Mouse (Mus musculus): ENCODE results near the gene Klhl12. TPM values are rescaled to one million over a fixed set of nuclear protein-coding genes. Genes with fewer than 3 reads are reported as not detected.

Klhl12 gene
- total RNA-seq, 2 experiments from 2014 or later = 43.5 to 44.4 TPM

DNA sequence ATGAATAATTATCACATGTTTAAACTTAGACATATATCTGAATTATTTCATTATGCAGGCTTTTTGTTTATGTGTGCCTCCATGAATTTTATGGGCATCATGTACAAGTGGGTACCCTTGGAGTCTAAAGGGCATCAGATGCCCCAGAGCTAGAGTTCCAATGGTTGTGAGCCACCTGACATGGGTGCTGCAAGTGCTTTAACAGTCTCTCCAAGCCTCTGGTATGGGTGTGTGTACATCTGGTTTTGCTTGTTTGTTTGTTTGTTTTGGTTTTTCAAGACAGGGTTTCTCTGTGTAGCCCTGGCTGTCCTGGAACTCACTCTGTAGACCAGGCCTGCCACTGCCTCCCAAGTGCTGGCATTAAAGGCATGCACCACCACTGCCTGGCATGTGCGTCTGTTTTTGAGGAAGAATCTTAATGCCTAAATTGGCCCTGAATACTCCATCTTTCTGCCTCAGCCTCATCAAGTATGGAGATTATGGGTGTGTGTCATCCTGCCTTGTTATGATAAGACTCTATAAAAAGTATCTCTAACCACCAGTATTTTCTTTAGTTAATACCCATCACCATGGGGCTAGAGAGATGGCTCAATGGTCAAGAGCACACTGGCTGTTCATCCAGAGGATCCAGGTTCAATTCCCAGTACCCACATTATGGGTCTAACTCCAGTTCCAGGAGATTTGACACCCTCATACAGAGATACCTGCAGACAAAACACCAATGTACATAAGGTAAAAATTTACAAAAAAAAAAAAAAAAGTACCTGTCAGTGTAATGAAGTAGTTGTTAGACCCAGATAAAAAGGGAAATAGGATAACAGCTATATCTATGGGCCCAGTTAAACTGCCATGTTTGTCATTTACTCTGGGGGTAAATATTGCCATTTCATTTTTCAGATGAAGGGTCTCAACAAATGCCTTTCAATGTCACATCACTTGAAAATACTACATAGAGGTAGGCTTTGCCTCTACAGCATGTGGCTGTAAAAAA, 5.3 kb downstream of the Klhl12 start:
- no peak overlapping the region for H3K4me3 ChIP-seq

DNA sequence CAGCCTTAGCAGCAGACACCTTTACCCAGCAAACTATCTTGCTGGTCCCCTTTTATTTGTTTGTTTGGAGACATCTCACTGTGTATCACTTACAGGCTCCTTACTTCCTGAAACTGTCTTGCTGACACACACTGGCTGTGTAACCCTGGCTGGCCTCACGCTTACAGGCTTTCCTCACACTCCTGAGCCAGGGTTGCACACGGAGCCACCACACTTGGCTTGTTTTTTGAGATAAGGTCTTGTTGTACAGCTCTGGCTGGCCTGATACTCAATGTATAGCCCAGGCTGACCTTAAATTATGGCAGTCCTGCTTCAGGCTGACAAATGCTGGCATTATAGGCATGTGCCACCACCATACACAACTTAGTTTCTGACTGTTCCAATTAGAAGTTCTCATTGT, 29.3 kb downstream of the Klhl12 start:
- no peak for TF ChIP-seq CTCF (conservative IDR thresholded peaks at IDR 0.05)
- H3K27ac ChIP-seq = no peak overlapping the region
- H3K4me3 ChIP-seq = no peak overlapping the region
- no peak for DNase-seq (ENCODE audit: low spot score in 2 of 2)

More for the DNA sequence above, 5.3 kb downstream of the Klhl12 start:
- H3K27ac ChIP-seq = no peak overlapping the region
- DNase-seq (ENCODE audit: low spot score in 2 of 2) = no peak
- no peak for TF ChIP-seq CTCF (conservative IDR thresholded peaks at IDR 0.05)

DNA sequence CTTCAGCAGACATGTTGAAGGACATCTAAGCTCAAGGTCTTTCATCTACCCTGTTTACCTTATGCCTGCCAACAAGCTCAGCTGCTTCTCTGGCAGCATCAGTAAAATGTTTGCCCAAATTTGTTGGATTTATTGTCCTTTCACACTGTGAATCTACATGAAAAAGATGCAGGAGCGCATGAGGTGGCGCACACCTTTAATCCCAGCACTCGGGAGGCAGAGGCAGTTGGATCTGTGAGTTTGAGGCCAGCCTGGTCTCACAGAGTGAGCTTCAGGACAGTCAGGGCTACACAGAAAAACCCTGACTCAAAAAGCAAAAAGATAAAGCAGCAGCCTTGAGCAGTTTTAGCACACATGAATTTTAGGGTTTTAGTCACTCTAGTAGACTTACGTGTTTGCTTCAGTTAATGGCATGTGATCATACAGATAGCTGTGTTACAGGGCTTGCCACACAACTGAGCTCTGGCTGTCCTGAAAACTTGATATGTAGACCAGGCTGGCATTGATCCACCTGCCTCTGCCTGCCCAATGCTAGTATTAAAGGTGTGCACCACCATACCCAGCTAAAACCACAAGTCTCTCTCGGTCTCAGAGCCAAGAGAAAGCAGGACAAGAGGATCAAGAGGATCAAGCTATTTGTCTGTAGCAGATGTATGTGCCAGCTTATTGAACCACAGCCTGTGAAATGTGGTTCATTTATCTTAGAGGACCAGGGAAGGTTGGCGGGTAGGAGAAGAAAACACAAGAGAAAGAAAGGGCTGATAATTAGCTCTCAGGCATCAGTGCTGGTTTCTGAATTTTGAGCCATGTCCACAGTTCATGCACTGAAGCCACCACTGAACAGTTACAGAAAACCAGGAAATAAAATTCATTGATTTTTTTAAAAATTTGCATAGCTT, 35.8 kb downstream of the Klhl12 start:
- no peak for TF ChIP-seq CTCF (conservative IDR thresholded peaks at IDR 0.05)
- Histone ChIP-seq H3K27ac (no peak overlapping the region), H3K4me3 (no peak overlapping the region)
- no peak for DNase-seq (ENCODE audit: low spot score in 2 of 2)

DNA sequence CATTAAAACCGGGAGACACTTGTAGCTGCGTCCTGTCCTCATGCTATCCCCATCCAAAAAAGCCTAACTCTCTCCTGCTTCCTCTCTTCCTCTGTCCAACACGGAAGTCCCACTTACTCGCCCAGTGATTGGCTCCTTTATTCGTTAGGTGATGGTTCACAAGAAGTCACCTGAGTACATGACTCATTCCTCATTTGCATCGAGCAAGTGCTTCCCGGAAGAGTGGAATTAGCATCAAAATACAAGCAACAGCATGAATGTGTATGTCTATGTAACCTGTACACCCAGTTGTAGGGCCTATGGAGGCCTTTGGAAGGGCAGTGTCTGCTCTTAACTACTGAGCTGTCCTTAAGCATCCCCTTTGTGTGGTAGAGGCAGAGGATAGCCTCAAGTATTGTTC, 36.9 kb downstream of the Klhl12 start:
- H3K4me3 ChIP-seq = no peak overlapping the region
- TF ChIP-seq CTCF (conservative IDR thresholded peaks at IDR 0.05) = no peak
- H3K27ac ChIP-seq = no peak overlapping the region
- no peak for DNase-seq (ENCODE audit: low spot score in 2 of 2)

DNA sequence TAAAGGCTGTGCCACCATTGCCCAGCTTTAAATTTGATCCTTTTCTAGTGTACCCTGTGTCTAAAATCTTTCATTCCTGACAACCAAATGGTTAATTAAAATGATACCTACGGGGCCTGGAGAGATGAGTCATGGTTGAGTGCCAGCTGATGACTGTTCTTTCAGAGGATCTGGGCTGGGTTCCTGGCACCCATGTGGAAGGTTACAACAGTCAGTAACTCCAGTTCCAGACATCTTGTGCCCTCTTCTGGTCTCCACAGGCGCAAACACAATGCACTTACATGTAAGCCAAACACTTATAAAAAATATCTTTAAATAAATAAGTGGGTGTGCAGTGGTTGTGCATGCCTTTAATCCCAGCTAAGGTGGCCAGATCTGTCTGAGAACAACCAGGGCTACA, 38.2 kb downstream of the Klhl12 start:
- DNase-seq (ENCODE audit: low spot score in 2 of 2) = no peak
- peak; percentile 20 for TF ChIP-seq CTCF (conservative IDR thresholded peaks at IDR 0.05)
- Histone ChIP-seq H3K27ac (peak overlapping the region; percentile 93; the same call in 1 of the 2 replicates), H3K4me3 (no peak overlapping the region)

DNA sequence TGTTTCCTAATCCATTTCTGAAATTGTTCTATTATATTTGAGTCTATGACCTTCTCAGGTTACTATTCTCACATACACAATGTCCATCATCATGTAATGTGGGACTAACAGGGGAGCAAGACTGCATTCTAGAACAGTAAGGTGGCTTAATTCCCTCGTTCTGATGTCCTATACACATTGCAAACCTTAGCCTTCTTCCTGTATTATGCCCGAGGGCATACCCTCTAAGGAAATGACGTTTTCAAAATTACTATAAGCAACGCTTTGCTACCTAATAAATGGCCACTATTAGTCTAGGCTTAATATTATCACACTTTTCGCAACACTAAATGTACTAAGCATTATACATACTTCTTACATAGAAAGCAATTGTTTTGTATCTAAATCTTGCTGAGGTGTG, 38.6 kb downstream of the Klhl12 start:
- peak overlapping the region; percentile 93 for H3K27ac ChIP-seq
- H3K4me3 ChIP-seq = peak overlapping the region; percentile 68
- DNase-seq (ENCODE audit: low spot score in 2 of 2) = no peak
- TF ChIP-seq CTCF (conservative IDR thresholded peaks at IDR 0.05) = no peak

DNA sequence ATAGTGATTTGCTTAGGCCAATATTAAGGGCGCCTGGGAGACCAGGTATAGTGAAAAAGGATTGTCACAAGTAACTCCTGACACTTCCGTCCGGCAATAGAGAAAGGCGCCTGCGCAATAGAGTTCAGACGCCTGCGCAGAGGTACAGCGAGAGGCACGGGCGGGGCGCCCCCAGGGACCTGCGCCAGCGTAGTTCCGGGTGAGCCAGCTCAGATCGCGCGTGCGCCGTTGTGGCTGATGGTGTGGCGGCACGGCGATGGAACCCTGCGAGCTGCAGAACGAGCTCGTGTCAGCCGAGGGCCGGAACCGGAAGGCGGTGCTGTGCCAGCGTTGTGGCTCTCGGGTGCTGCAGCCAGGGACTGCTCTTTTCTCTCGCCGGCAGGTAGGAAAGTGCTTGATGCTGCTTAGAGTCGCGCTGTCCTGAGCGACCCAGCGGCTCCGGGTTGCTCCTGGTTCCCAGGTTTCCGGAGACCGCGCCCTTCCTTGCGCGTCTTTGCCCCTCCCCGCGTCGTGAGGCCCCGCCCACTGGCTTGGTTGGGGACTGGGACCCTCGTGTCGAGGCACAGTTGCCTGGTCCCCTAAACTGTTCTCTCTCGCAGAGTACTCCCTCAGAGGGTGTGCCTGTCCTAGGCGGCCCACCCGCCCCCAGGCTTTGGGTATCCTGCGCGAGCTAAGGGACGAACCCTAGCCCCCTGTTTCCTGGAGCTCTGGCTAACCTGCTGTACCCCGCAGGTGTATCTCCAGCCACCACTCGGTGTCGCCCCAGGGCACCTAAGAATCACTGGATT, 39.3 kb downstream of the Klhl12 start, which contains the start of gene Rabif:
Rabif (plus strand) TSS at position 221 of the 788 bp plus-strand sequence.
- DNase-seq (ENCODE audit: low spot score in 2 of 2) = peak; percentile 98
- peak within 1 kb of the TSS; percentile 68 for H3K4me3 ChIP-seq
- H3K27ac ChIP-seq = peak within 1 kb of the TSS; percentile 93
- peak; percentile 56 for TF ChIP-seq CTCF (conservative IDR thresholded peaks at IDR 0.05)

DNA sequence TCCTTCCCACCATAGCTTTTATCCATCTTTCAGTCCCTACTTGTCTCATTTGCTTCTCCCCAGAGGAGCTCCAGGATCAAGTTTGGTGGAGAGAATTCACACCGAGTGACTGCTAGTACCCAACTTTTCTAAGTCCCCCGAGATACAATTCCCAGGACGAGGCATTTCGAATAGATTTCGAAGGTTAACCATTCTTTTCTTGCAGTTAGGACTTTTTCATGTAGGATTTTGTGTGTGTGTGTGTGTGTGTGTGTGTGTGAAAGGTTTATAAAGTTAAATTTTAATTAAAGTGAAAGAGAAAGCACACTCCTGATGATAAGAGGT, 39.8 kb downstream of the Klhl12 start:
- no peak for DNase-seq (ENCODE audit: low spot score in 2 of 2)
- TF ChIP-seq CTCF (conservative IDR thresholded peaks at IDR 0.05) = no peak
- Histone ChIP-seq H3K27ac (peak overlapping the region; percentile 93), H3K4me3 (peak overlapping the region; percentile 68)

DNA sequence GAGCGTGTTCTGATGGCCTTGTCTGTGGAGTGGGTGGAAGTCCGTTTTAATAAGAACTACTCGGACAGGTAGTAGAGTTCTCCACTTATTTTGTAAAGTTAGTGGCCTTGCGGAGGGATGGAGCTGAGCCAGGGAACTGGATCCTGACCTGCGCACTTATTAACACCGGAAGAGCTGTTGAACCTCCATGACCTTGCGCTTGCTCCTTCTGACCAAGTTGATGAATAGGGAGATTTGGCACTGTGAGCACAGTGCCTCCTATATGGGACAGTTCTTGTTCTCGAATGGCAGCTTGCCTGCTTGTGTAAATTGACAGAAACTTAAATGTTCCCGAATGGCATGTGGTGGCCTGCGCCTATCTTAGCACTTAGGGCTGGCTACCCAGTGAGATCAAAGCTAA, 40.7 kb downstream of the Klhl12 start:
- H3K27ac ChIP-seq = no peak overlapping the region
- no peak overlapping the region for H3K4me3 ChIP-seq
- no peak for DNase-seq (ENCODE audit: low spot score in 2 of 2)
- TF ChIP-seq CTCF (conservative IDR thresholded peaks at IDR 0.05) = no peak

DNA sequence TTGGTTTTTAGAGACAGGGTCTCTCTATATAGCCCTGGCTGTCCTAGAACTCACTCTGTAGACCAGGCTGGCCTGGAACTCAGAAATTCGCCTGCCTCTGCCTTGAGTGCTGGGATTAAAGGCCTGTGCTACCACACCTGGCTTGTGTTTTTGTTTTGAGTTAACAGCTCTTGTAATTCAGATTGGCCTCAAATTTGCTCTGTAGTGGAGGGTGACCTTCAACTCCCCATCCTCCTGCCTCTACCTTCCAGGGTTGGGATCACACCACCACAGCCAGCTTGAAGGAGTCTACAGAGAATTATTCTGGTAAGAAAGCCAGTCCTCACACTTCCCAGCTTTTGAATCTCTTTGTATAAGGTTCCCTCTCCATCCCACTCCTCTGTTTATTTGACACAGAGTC, 45.6 kb downstream of the Klhl12 start:
- Histone ChIP-seq H3K4me3 (no peak overlapping the region), H3K27ac (no peak overlapping the region)
- TF ChIP-seq CTCF (conservative IDR thresholded peaks at IDR 0.05) = no peak
- DNase-seq (ENCODE audit: low spot score in 2 of 2) = no peak

DNA sequence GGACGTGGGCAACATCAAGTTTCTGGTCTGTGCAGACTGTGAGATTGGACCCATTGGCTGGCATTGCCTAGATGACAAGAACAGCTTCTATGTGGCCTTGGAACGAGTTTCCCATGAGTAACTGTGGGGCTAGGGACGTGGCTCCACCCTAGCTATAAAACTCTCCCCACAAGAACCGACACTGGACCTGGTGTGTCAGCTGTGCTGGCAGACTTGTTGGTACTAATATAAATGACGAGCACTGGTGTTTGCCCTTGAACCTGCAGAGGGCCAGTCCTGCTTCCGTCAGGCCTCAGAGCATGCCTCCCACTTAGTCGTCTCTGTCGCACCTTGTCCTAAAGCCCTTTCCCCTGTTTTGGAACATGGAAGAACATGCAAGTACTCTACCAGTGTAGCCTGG, 50.9 kb downstream of the Klhl12 start:
- no peak for TF ChIP-seq CTCF (conservative IDR thresholded peaks at IDR 0.05)
- Histone ChIP-seq H3K4me3 (no peak overlapping the region), H3K27ac (no peak overlapping the region)
- no peak for DNase-seq (ENCODE audit: low spot score in 2 of 2)

DNA sequence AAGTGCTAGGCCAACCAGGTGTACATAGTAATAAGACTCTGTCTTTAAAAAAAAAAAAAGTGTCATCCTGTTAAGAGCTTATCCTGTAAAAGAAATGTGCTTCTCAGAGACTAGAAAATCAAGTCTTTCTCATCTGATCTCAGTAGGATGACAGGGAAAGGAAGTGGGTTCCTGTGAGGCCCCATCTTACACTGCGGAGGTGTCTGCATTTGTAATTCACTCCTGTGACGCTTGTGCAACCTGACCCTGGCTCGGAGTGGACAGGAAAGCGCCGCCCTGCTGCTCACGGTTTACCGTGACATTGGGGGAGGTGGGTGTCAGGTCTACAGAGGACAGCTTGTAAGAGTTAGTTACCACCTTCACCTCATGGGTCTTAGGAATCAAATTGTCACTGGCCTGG, 54.7 kb downstream of the Klhl12 start:
- no peak overlapping the region for H3K4me3 ChIP-seq
- no peak for DNase-seq (ENCODE audit: low spot score in 2 of 2)
- TF ChIP-seq CTCF (conservative IDR thresholded peaks at IDR 0.05) = no peak
- H3K27ac ChIP-seq = no peak overlapping the region

Measured in layer of hippocampus, adult 2 months (tissue).